Mouse (Mus musculus) liver, postnatal 0 days (tissue): ENCODE results near the gene Stk39.

Experiments used
- CTCF ChIP-seq: sonication (generic); IDR thresholded peaks from 2 replicates; pipeline ENCODE4 v1.5.1; 2016; ENCODE audit warnings: antibody characterized with exemption, low read depth
- EP300 ChIP-seq: IDR thresholded peaks from 2 replicates; pipeline ENCODE4 v1.6.1; 2016; ENCODE audit warnings: antibody characterized with exemption, low read depth, mild to moderate bottlenecking

DNA sequence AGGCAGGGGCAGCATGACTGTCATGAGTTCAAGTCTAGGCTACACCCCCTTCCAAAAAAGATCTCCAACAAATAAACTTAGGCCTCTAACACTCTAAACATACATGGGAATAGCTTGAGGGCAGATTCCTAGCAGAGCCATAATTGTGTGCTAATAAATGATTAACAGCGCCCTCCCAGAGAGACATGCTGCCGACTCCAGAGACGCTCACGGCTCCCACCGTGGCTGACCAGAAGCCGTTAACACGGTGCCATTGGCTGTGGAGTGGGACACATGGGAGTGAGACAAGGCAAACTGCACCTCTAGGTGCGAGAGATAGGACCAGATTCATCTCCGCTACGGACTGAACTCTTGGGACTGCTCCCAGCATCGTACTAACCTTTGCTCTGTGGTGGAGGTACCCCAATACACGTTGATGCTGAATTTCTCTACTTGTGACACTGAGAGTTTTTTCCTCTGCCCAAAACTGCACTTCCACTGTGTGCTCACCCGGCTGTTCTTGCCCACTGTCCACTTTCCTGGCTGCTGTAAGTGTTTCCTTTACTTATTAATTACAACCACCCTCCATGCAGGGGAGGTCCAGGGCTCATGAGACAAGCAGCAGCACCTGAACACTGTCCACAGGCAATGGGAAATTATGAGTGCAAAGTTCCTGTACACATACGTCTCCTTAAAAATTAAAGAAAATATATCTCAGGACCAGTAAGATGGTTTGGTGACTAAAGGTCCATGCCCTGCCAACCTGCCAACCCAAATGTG, 84.1 kb downstream of the Stk39 start:
- TF ChIP-seq CTCF (no peak), EP300 (no peak)
